Mouse (Mus musculus): ENCODE data around the gene Trim54. TPM values are rescaled to one million over a fixed set of nuclear protein-coding genes. Genes with fewer than 3 reads are reported as not detected.
A peak's percentile ranks its signal among the peaks of the same experiment; 100 is the strongest.

Gene Trim54
- polyA plus RNA-seq, 1 experiment from 2014 or later: not detected

- H3K27ac ChIP-seq: no peak overlapping the region
Measured at GRCm38 (mm10) chr5:31086606-31087005, 29.9 kb upstream of the Trim54 start.

GRCm38 (mm10) chr5:31087131-31087530 is 29.4 kb upstream of the Trim54 start:
- no peak overlapping the region for H3K9ac ChIP-seq
- H3K4me1 ChIP-seq: peaks cover 16% of the 10 kb centered on the region
- ATAC-seq (replicated peaks): no peak
- H3K36me3 ChIP-seq (replicated peaks): no peaks in the 10 kb centered on the region
- H3K9me3 ChIP-seq: no peaks in the 10 kb centered on the region
- peaks cover 23% of the 10 kb centered on the region for H3K27me3 ChIP-seq (replicated peaks)
- 76% methylated on average over 2 of the region's 2 CpGs for WGBS
- H3K4me2 ChIP-seq: no peak overlapping the region
- no peak overlapping the region for H3K4me3 ChIP-seq
- no peak overlapping the region for H3K27ac ChIP-seq

More at GRCm38 (mm10) chr5:31086606-31087005, 29.9 kb upstream of the Trim54 start:
- no peak for ATAC-seq (replicated peaks)
- Histone ChIP-seq H3K4me2 (no peak overlapping the region), H3K27me3 (replicated peaks) (peaks cover 18% of the 10 kb centered on the region), H3K4me1 (peaks cover 16% of the 10 kb centered on the region), H3K9me3 (no peaks in the 10 kb centered on the region), H3K4me3 (no peak overlapping the region), H3K9ac (no peak overlapping the region), H3K36me3 (replicated peaks) (no peaks in the 10 kb centered on the region)
- WGBS: 22% methylated on average over 7 of the region's 7 CpGs

- H3K4me3 ChIP-seq: peak overlapping the region; percentile 44
- no peaks in the 10 kb centered on the region for H3K36me3 ChIP-seq (replicated peaks)
- peaks cover 67% of the 10 kb centered on the region for H3K27me3 ChIP-seq (replicated peaks)
- peak overlapping the region; percentile 53 for H3K4me2 ChIP-seq
- no peaks in the 10 kb centered on the region for H3K9me3 ChIP-seq
- no peak; the same call in 1 of the 2 replicates for ATAC-seq (replicated peaks)
- peak overlapping the region; percentile 52 for H3K9ac ChIP-seq
- H3K27ac ChIP-seq: no peak overlapping the region
- peaks cover 30% of the 10 kb centered on the region for H3K4me1 ChIP-seq
- under 1% methylated on average over 50 of the region's 53 CpGs for WGBS
Measured at GRCm38 (mm10) chr5:31092231-31092975, 24.1 kb upstream of the Trim54 start.

GRCm38 (mm10) chr5:31093151-31094041 is 23.1 kb upstream of the Trim54 start:
- Histone ChIP-seq H3K36me3 (replicated peaks) (no peaks in the 10 kb centered on the region), H3K9me3 (no peaks in the 10 kb centered on the region), H3K4me1 (peaks cover 30% of the 10 kb centered on the region), H3K9ac (peak overlapping the region; percentile 52), H3K27ac (no peak overlapping the region), H3K4me3 (peak overlapping the region; percentile 44), H3K27me3 (replicated peaks) (peaks cover 75% of the 10 kb centered on the region), H3K4me2 (peak overlapping the region; percentile 53)
- peak; percentile 55 for ATAC-seq (replicated peaks)
- under 1% methylated on average over 52 of the region's 54 CpGs for WGBS

GRCm38 (mm10) chr5:31094100-31094798 is 22.3 kb upstream of the Trim54 start:
- Histone ChIP-seq H3K27me3 (replicated peaks) (peaks cover 75% of the 10 kb centered on the region), H3K9me3 (no peaks in the 10 kb centered on the region), H3K4me3 (peak overlapping the region; percentile 44), H3K27ac (no peak overlapping the region), H3K36me3 (replicated peaks) (no peaks in the 10 kb centered on the region), H3K9ac (no peak overlapping the region), H3K4me2 (peak overlapping the region; percentile 53), H3K4me1 (peaks cover 30% of the 10 kb centered on the region)
- 1% methylated on average over 29 of the region's 29 CpGs for WGBS
- ATAC-seq (replicated peaks): no peak

- no peaks in the 10 kb centered on the region for H3K9me3 ChIP-seq
- peak overlapping the region; percentile 0; the same call in 1 of the 2 replicates for H3K9ac ChIP-seq
Measured at GRCm38 (mm10) chr5:31094799-31095691, 21.5 kb upstream of the Trim54 start.

GRCm38 (mm10) chr5:31095711-31096480 is 20.6 kb upstream of the Trim54 start:
- peak; percentile 24; the same call in 1 of the 2 replicates for ATAC-seq (replicated peaks)
- Histone ChIP-seq H3K4me3 (peak overlapping the region; percentile 14; the same call in 1 of the 2 replicates), H3K27me3 (replicated peaks) (peaks cover 64% of the 10 kb centered on the region), H3K4me1 (peaks cover 30% of the 10 kb centered on the region), H3K36me3 (replicated peaks) (no peaks in the 10 kb centered on the region), H3K9me3 (no peaks in the 10 kb centered on the region), H3K4me2 (peak overlapping the region; percentile 53), H3K27ac (no peak overlapping the region), H3K9ac (no peak overlapping the region)
- 20% methylated on average over 11 of the region's 11 CpGs for WGBS

More at GRCm38 (mm10) chr5:31094799-31095691, 21.5 kb upstream of the Trim54 start:
- Histone ChIP-seq H3K4me2 (peak overlapping the region; percentile 53), H3K27me3 (replicated peaks) (peaks cover 72% of the 10 kb centered on the region), H3K27ac (no peak overlapping the region), H3K36me3 (replicated peaks) (no peaks in the 10 kb centered on the region), H3K4me1 (peaks cover 30% of the 10 kb centered on the region), H3K4me3 (peak overlapping the region; percentile 14)
- under 1% methylated on average over 59 of the region's 59 CpGs for WGBS
- peak; percentile 7; the same call in 1 of the 2 replicates for ATAC-seq (replicated peaks)

GRCm38 (mm10) chr5:31105814-31106335 is 10.6 kb upstream of the Trim54 start, which contains the start of gene Dnajc5g:
Dnajc5g (plus strand) TSS chr5:31106285.
- Histone ChIP-seq H3K27ac (no peak within 1 kb of the TSS), H3K9me3 (no peaks in the 10 kb centered on the region), H3K36me3 (replicated peaks) (no peaks in the 10 kb centered on the region), H3K27me3 (replicated peaks) (no peaks in the 10 kb centered on the region), H3K9ac (no peak within 1 kb of the TSS), H3K4me2 (no peak within 1 kb of the TSS), H3K4me1 (no peaks in the 10 kb centered on the region), H3K4me3 (no peak within 1 kb of the TSS)
- ATAC-seq (replicated peaks): no peak
- WGBS: 86% methylated on average over 9 of the region's 9 CpGs

GRCm38 (mm10) chr5:31108000-31108490 is 8.5 kb upstream of the Trim54 start, which contains the start of gene Slc30a3:
Slc30a3 (minus strand) TSS chr5:31108237.
- H3K4me1 ChIP-seq: no peaks in the 10 kb centered on the region
- no peak for ATAC-seq (replicated peaks)
- H3K9ac ChIP-seq: no peak within 1 kb of the TSS
- H3K4me3 ChIP-seq: no peak within 1 kb of the TSS
- H3K36me3 ChIP-seq (replicated peaks): no peaks in the 10 kb centered on the region
- no peaks in the 10 kb centered on the region for H3K27me3 ChIP-seq (replicated peaks)
- H3K4me2 ChIP-seq: no peak within 1 kb of the TSS
- WGBS: 94% methylated on average over 18 of the region's 18 CpGs
- no peak within 1 kb of the TSS for H3K27ac ChIP-seq
- H3K9me3 ChIP-seq: no peaks in the 10 kb centered on the region

- H3K9ac ChIP-seq: no peak overlapping the region
- no peaks in the 10 kb centered on the region for H3K9me3 ChIP-seq
- no peak for ATAC-seq (replicated peaks)
- H3K36me3 ChIP-seq (replicated peaks): no peaks in the 10 kb centered on the region
- H3K4me1 ChIP-seq: no peaks in the 10 kb centered on the region
- H3K4me3 ChIP-seq: no peak overlapping the region
- H3K27me3 ChIP-seq (replicated peaks): no peaks in the 10 kb centered on the region
- no peak overlapping the region for H3K4me2 ChIP-seq
- WGBS: 34% methylated on average over 7 of the region's 7 CpGs
- H3K27ac ChIP-seq: no peak overlapping the region
Measured at GRCm38 (mm10) chr5:31110781-31111180, 5.7 kb upstream of the Trim54 start.
